In the genomic region with DNA sequence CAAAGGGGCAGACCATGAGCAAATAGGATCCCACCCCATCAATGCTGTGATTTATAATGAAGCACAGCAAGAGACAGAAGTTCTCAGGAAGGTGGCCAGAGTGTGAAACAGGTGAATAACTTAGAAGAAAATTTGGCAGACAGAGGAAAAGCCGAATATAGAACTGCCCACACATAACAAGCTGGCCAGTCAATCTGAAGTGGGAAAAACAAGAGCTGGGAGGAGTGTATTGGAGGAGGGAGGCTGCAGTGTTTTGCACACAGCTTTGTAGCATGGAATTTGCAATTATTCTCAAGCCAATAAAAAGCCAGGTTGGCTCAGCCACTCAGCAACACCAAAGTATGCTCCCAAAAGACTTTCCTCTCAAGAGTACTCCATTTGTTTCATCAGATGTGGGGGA, we compare ENCODE assay signal across 22 mouse cellular contexts.
"Had no signal": no experiment of that assay in that cellular context is flagged by ENCODE, and none has a peak within 500 bp of the region (broad histone marks: within the 10 kb centered on the region; RNA-seq: fewer than 3 reads in every experiment).

No protein-coding gene starts in this region.

- H3K27ac ChIP-seq: limb, embryonic 10.5 days; limb, embryonic 13.5 days; liver, embryonic 12.5 days; liver, embryonic 15.5 days; lung, embryonic 15.5 days; midbrain, embryonic 10.5 days; midbrain, embryonic 13.5 days; neural tube, embryonic 13.5 days had no signal

- H3K9me3 ChIP-seq: limb, embryonic 10.5 days; limb, embryonic 13.5 days; liver, embryonic 12.5 days; liver, embryonic 15.5 days; lung, embryonic 15.5 days; megakaryocyte, embryonic 14.5 days; midbrain, embryonic 10.5 days; midbrain, embryonic 13.5 days; neural tube, embryonic 13.5 days had no signal

- H3K4me2 ChIP-seq: limb, embryonic 13.5 days; liver, embryonic 12.5 days; liver, embryonic 15.5 days; lung, embryonic 15.5 days; midbrain, embryonic 13.5 days; neural tube, embryonic 13.5 days had no signal

- H3K4me1 ChIP-seq: liver, embryonic 12.5 days; liver, embryonic 15.5 days; lung, embryonic 15.5 days; megakaryocyte, embryonic 14.5 days; midbrain, embryonic 10.5 days had no signal

- DNase-seq: kidney, adult 18-20 months; kidney, adult 9 months; kidney, postnatal 14 days; kidney, postnatal 4 days; liver; lung, adult 18-20 months; lung, postnatal 10 days; lung, postnatal 36 days; retina, postnatal 1 day; thymus, postnatal 25 days had no signal

- H3K27me3 ChIP-seq: liver, embryonic 12.5 days; liver, embryonic 15.5 days; lung, embryonic 15.5 days; megakaryocyte, embryonic 14.5 days; midbrain, embryonic 13.5 days; neural tube, embryonic 13.5 days had no signal

- ATAC-seq: intestine, embryonic 16.5 days; liver, embryonic 12.5 days; midbrain, embryonic 13.5 days; midbrain, embryonic 16.5 days had no signal

- H3K9ac ChIP-seq: limb, embryonic 13.5 days; liver, embryonic 12.5 days; liver, embryonic 15.5 days; lung, embryonic 15.5 days; midbrain, embryonic 13.5 days; neural tube, embryonic 13.5 days had no signal

- H3K4me3 ChIP-seq: limb, embryonic 10.5 days; limb, embryonic 13.5 days; liver, embryonic 12.5 days; liver, embryonic 15.5 days; lung, embryonic 15.5 days; megakaryocyte, embryonic 14.5 days; midbrain, embryonic 10.5 days; midbrain, embryonic 13.5 days; myocyte; neural tube, embryonic 13.5 days had no signal

- H3K36me3 ChIP-seq: limb, embryonic 10.5 days; limb, embryonic 13.5 days; liver, embryonic 12.5 days; liver, embryonic 15.5 days; lung, embryonic 15.5 days; midbrain, embryonic 10.5 days; midbrain, embryonic 13.5 days; neural tube, embryonic 13.5 days had no signal
